Mouse (Mus musculus) neural tube, embryonic 11.5 days (tissue): ENCODE measurements at regions not wholly inside any gene's neighbourhood (a gene's known extent, or its start where the extent isn't known, plus 50 kb on each side); places are given as distances from the start of the nearest gene placed in this dataset.

Experiments
- ATAC-seq: fragments of 200-750 bp; cut with Nextera tagmentation; 2 replicates; pipeline ENCODE4 v1.8.0; 2017; ENCODE audit warnings: moderate number of reproducible peaks, mild to moderate bottlenecking, moderate TSS enrichment, moderate library complexity; ENCODE audit not compliant: insufficient read depth, low FRiP score, low TSS enrichment
- DNase-seq: peaks from one replicate; pipeline ENCODE4 v3.0.0-alpha.2; 2015; ENCODE audit warnings: low spot score
- H3K27ac ChIP-seq: fragments of 300-500 bp; sonication (generic); 2 replicates; pipeline ENCODE4 v1.5.1; 2014; ENCODE audit warnings: low read depth, mild to moderate bottlenecking, low read length
- H3K27me3 ChIP-seq: fragments of 300-500 bp; sonication (generic); 2 replicates; pipeline ENCODE4 v1.6.1; 2014; ENCODE audit warnings: mild to moderate bottlenecking, low read length, mixed read lengths; ENCODE audit not compliant: control insufficient read depth, insufficient read depth
- H3K36me3 ChIP-seq: fragments of 300-500 bp; sonication (generic); 2 replicates; pipeline ENCODE4 v1.6.1; 2014; ENCODE audit warnings: mild to moderate bottlenecking, low read length, moderate library complexity, mixed read lengths; ENCODE audit not compliant: control insufficient read depth, insufficient read depth
- H3K4me1 ChIP-seq: fragments of 300-500 bp; sonication (generic); 2 replicates; pipeline ENCODE4 v1.6.1; 2014; ENCODE audit warnings: low read length, mixed read lengths; ENCODE audit not compliant: control insufficient read depth, insufficient read depth
- H3K4me2 ChIP-seq: fragments of 300-500 bp; sonication (generic); 2 replicates; pipeline ENCODE4 v1.6.1; 2014; ENCODE audit warnings: low read depth, mild to moderate bottlenecking, moderate library complexity
- H3K4me3 ChIP-seq: fragments of 300-500 bp; sonication (generic); 2 replicates; pipeline ENCODE4 v1.5.1; 2014; ENCODE audit warnings: low read depth, low read length
- H3K9ac ChIP-seq: fragments of 300-500 bp; sonication (generic); 2 replicates; pipeline ENCODE4 v1.6.1; 2014; ENCODE audit warnings: mild to moderate bottlenecking, low read length
- H3K9me3 ChIP-seq: fragments of 300-500 bp; sonication (generic); 2 replicates; pipeline ENCODE4 v1.6.1; 2016; ENCODE audit warnings: low read length; ENCODE audit not compliant: control insufficient read depth
- WGBS: fragments of 180-500 bp; shearing (Covaris S2); extraction: QIAGEN DNeasy Blood & Tissue Kit; methylation state at CpG from one replicate; pipeline ENCODE4 v1.1.7; 2014; 5-methylcytosine and 5-hydroxymethylcytosine counted together

- WGBS = 67% methylated on average over 4 of the region's 4 CpGs
- Histone ChIP-seq H3K9ac (no peak overlapping the region), H3K27me3 (no peaks in the 10 kb centered on the region), H3K4me3 (no peak overlapping the region), H3K4me2 (no peak overlapping the region), H3K27ac (no peak overlapping the region), H3K9me3 (no peaks in the 10 kb centered on the region), H3K36me3 (no peaks in the 10 kb centered on the region), H3K4me1 (no peaks in the 10 kb centered on the region)
- DNase-seq (no peak), ATAC-seq (no peak)
Observed at GRCm38 (mm10) chr6:61103459-61104234, 76.5 kb upstream of the Ccser1 start.

- H3K4me3 ChIP-seq = no peak overlapping the region
- 66% methylated on average over 1 of the region's 1 CpGs for WGBS
- H3K27me3 ChIP-seq = no peaks in the 10 kb centered on the region
- DNase-seq = no peak
- no peaks in the 10 kb centered on the region for H3K9me3 ChIP-seq
- no peaks in the 10 kb centered on the region for H3K36me3 ChIP-seq
- H3K9ac ChIP-seq = no peak overlapping the region
- H3K27ac ChIP-seq = no peak overlapping the region
- no peaks in the 10 kb centered on the region for H3K4me1 ChIP-seq
- no peak for ATAC-seq
- no peak overlapping the region for H3K4me2 ChIP-seq
Observed at GRCm38 (mm10) chr6:61115250-61115649, 64.9 kb upstream of the Ccser1 start.

GRCm38 (mm10) chr6:61119590-61119989 lies 60.5 kb upstream of the Ccser1 start:
- H3K4me1 ChIP-seq = no peaks in the 10 kb centered on the region
- no peak overlapping the region for H3K27ac ChIP-seq
- no peak for DNase-seq
- H3K4me2 ChIP-seq = no peak overlapping the region
- no peaks in the 10 kb centered on the region for H3K27me3 ChIP-seq
- H3K36me3 ChIP-seq = no peaks in the 10 kb centered on the region
- no peak overlapping the region for H3K4me3 ChIP-seq
- no peaks in the 10 kb centered on the region for H3K9me3 ChIP-seq
- no peak overlapping the region for H3K9ac ChIP-seq
- ATAC-seq = no peak
- 81% methylated on average over 2 of the region's 2 CpGs for WGBS

GRCm38 (mm10) chr6:61125431-61125830 lies 54.7 kb upstream of the Ccser1 start:
- ATAC-seq (no peak), DNase-seq (no peak)
- Histone ChIP-seq H3K4me3 (no peak overlapping the region), H3K27ac (no peak overlapping the region), H3K4me2 (no peak overlapping the region), H3K9ac (no peak overlapping the region), H3K27me3 (no peaks in the 10 kb centered on the region), H3K9me3 (no peaks in the 10 kb centered on the region), H3K36me3 (no peaks in the 10 kb centered on the region), H3K4me1 (no peaks in the 10 kb centered on the region)
- WGBS = 86% methylated on average over 3 of the region's 3 CpGs

GRCm38 (mm10) chr6:61127238-61127637 lies 52.9 kb upstream of the Ccser1 start:
- WGBS = 36% methylated on average over 1 of the region's 1 CpGs
- no peaks in the 10 kb centered on the region for H3K4me1 ChIP-seq
- DNase-seq = no peak
- no peak overlapping the region for H3K4me3 ChIP-seq
- H3K27me3 ChIP-seq = no peaks in the 10 kb centered on the region
- H3K36me3 ChIP-seq = no peaks in the 10 kb centered on the region
- H3K9me3 ChIP-seq = no peaks in the 10 kb centered on the region
- H3K9ac ChIP-seq = no peak overlapping the region
- H3K27ac ChIP-seq = no peak overlapping the region
- no peak overlapping the region for H3K4me2 ChIP-seq
- ATAC-seq = no peak

- no peak overlapping the region for H3K4me3 ChIP-seq
- no peak overlapping the region for H3K27ac ChIP-seq
- no peaks in the 10 kb centered on the region for H3K27me3 ChIP-seq
- H3K9ac ChIP-seq = no peak overlapping the region
- no peaks in the 10 kb centered on the region for H3K9me3 ChIP-seq
- H3K4me1 ChIP-seq = no peaks in the 10 kb centered on the region
- no peak for DNase-seq
- ATAC-seq = no peak
- no peak overlapping the region for H3K4me2 ChIP-seq
- H3K36me3 ChIP-seq = no peaks in the 10 kb centered on the region
- WGBS = 88% methylated on average over 1 of the region's 1 CpGs
Observed at GRCm38 (mm10) chr6:61128211-61128610, 51.9 kb upstream of the Ccser1 start.
